Mouse (Mus musculus) G1E (cell line): ENCODE measurements around the gene Zfyve19.

Source experiments
- CTCF ChIP-seq: IDR thresholded peaks from 2 replicates; pipeline ENCODE4 v1.5.1; 2012; ENCODE audit warnings: low read depth, low read length, inconsistent platforms, mixed read lengths
- GATA1 ChIP-seq: IDR thresholded peaks from 2 replicates; pipeline ENCODE4 v1.6.1; 2012; ENCODE audit warnings: borderline replicate concordance, low read length, inconsistent platforms, mixed read lengths

DNA sequence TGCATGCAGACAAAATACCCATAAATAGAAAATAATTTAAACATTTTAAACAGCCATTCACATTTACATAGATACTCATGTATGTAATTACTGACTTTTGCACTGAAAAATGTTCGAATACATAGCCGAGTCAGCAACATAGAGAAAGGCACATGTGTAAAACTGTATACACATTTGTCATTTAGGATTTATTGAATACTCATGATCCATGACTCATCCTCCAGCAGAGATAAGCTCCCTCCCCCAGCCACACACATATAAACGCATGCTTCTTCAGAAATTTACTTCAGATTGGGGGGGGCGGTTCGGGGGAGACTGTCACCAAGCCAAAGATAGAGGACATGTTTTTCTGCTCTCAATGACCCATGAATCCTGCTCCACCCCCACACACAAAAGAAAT lies 55.4 kb downstream of the Zfyve19 start:
- no peak for TF ChIP-seq CTCF
- no peak for TF ChIP-seq GATA1
